Mouse (Mus musculus): ENCODE measurements at regions not wholly inside any gene's neighbourhood (a gene's known extent, or its start where the extent isn't known, plus 50 kb on each side); places are given as distances from the start of the nearest gene placed in this dataset.

GRCm38 (mm10) chrX:99550057-99550760 is 79.1 kb upstream of the Pja1 start:
- in situ Hi-C loops (cut with MboI, MseI): no loop called here

- in situ Hi-C loops (cut with MboI, MseI): no loop called here
Measured at GRCm38 (mm10) chrX:99548284-99549019, 77.4 kb upstream of the Pja1 start.

- in situ Hi-C loops (cut with MboI, MseI): no loop called here
Measured at GRCm38 (mm10) chrX:99544410-99544809, 73.3 kb upstream of the Pja1 start.

GRCm38 (mm10) chrX:99541916-99542315 is 70.8 kb upstream of the Pja1 start:
- in situ Hi-C loops (cut with MboI, MseI): no loop called here

- in situ Hi-C loops (cut with MboI, MseI): no loop called here
Measured at GRCm38 (mm10) chrX:99540087-99540576, 69.1 kb upstream of the Pja1 start.

GRCm38 (mm10) chrX:99539684-99540083 is 68.6 kb upstream of the Pja1 start:
- in situ Hi-C loops (cut with MboI, MseI): no loop called here

- in situ Hi-C loops (cut with MboI, MseI): no loop called here
Measured at GRCm38 (mm10) chrX:99537814-99538213, 66.7 kb upstream of the Pja1 start.

- in situ Hi-C loops (cut with MboI, MseI): no loop called here
Measured at GRCm38 (mm10) chrX:99534922-99535321, 63.8 kb upstream of the Pja1 start.

- in situ Hi-C loops (cut with MboI, MseI): no loop called here
Measured at GRCm38 (mm10) chrX:99531154-99531553, 60.1 kb upstream of the Pja1 start.

GRCm38 (mm10) chrX:99530511-99530910 is 59.4 kb upstream of the Pja1 start:
- in situ Hi-C loops (cut with MboI, MseI): no loop called here

GRCm38 (mm10) chrX:99523306-99523705 is 52.2 kb upstream of the Pja1 start:
- in situ Hi-C loops (cut with MboI, MseI): loop anchor here (5.0 kb wide), 1 partner anchor 391 kb away; no protein-coding TSS in a partner anchor

- in situ Hi-C loops (cut with MboI, MseI): loop anchor here (5.0 kb wide), 1 partner anchor 391 kb away; no protein-coding TSS in a partner anchor
Measured at GRCm38 (mm10) chrX:99522830-99523229, 51.8 kb upstream of the Pja1 start.

- in situ Hi-C loops (cut with MboI, MseI): loop anchor here (5.0 kb wide), 1 partner anchor 390 kb away; no protein-coding TSS in a partner anchor
Measured at GRCm38 (mm10) chrX:99522289-99522688, 51.2 kb upstream of the Pja1 start.

GRCm38 (mm10) chrX:99521866-99522265 is 50.8 kb upstream of the Pja1 start:
- in situ Hi-C loops (cut with MboI, MseI): loop anchor here (5.0 kb wide), 1 partner anchor 390 kb away; no protein-coding TSS in a partner anchor

Data from regulatory T cell (primary cell).